Mouse (Mus musculus): ENCODE data around the gene Peli2.

- no peak for TF ChIP-seq CTCF (IDR thresholded peaks at IDR 0.05; ENCODE audit: insufficient read depth, low read depth, low read length)
- TF ChIP-seq POLR2A (IDR thresholded peaks at IDR 0.05; ENCODE audit: insufficient read depth, low read depth, low read length): no peak
Observed at GRCm38 (mm10) chr14:48196804-48197203, 76.2 kb downstream of the Peli2 start.

All from olfactory bulb, adult 2 months (tissue).